Mouse (Mus musculus) B cell, adult 62 days (primary cell): ENCODE measurements around the gene Ceacam14. TPM values are rescaled to one million over a fixed set of nuclear protein-coding genes. Genes with fewer than 3 reads are reported as not detected.

ENCODE experiments used
- total RNA-seq: library from RNA; stranded (reverse); gene quantifications from 4 replicates; pipeline ENCODE4 v1.2.4, GENCODE M21; 2023

Gene Ceacam14
- not detected in 4 replicates for total RNA-seq

DNA sequence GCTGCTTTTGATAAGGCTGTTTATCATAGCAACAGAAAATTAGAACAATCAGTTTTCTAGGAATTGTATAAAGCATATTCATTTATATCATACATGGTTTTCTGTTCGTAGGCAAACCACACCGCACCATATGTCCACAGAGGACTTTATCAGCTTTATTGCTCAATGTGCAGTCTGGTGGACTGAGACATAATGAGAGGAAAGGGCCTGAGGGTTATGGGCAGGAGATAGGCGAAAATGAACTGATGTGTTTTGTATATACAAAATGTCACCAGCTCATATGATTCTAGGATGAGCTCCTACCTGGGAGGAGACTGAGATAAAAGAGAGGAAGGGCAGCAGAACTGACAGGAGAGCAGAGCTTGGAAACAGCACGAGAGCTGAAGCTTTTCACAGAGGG lies at the start of gene Ceacam14:
Gene Ceacam14, plus strand, starts transcription at position 301 of the 400 bp plus-strand sequence.

Other genes starting within 250 kb of the Ceacam14 start
- gene Ceacam5, start 99.4 kb upstream of the Ceacam14 start, total RNA-seq = not detected in 4 replicates
- gene Gm5155, start 59.1 kb downstream of the Ceacam14 start, total RNA-seq = not detected in 4 replicates
- not detected in 4 replicates for gene Ceacam11, start 159.5 kb downstream of the Ceacam14 start, total RNA-seq
- not detected in 4 replicates for gene Ceacam13, start 197.3 kb downstream of the Ceacam14 start, total RNA-seq